Mouse (Mus musculus) kidney, postnatal 14 days (tissue): ENCODE results near the gene Ank.
A peak's percentile ranks its signal among the peaks of the same experiment; 100 is the strongest.

Source experiments
- DNase-seq: peaks from one replicate; pipeline ENCODE4 v3.0.0; 2022; ENCODE audit warnings: mixed read lengths

Gene Ank

GRCm38 (mm10) chr15:27609554-27609953, 143.1 kb downstream of the Ank start:
- no peak for DNase-seq

- peak; percentile 73 for DNase-seq
Observed at GRCm38 (mm10) chr15:27612533-27613221, 146.2 kb downstream of the Ank start.

GRCm38 (mm10) chr15:27613255-27613654, 146.8 kb downstream of the Ank start:
- DNase-seq = no peak

GRCm38 (mm10) chr15:27616159-27616558, 149.7 kb downstream of the Ank start:
- peak; percentile 36 for DNase-seq

- no peak for DNase-seq
Observed at GRCm38 (mm10) chr15:27617227-27617626, 150.8 kb downstream of the Ank start.

GRCm38 (mm10) chr15:27618778-27619533, 152.5 kb downstream of the Ank start:
- DNase-seq = no peak

- peak; percentile 65 for DNase-seq
Observed at GRCm38 (mm10) chr15:27619683-27620082, 153.2 kb downstream of the Ank start.

- no peak for DNase-seq
Observed at GRCm38 (mm10) chr15:27620475-27621185, 154.2 kb downstream of the Ank start.

GRCm38 (mm10) chr15:27623286-27623685, 156.8 kb downstream of the Ank start:
- no peak for DNase-seq

- no peak for DNase-seq
Observed at GRCm38 (mm10) chr15:27625014-27625889, 158.8 kb downstream of the Ank start.

GRCm38 (mm10) chr15:27625890-27626255, 159.4 kb downstream of the Ank start:
- DNase-seq = no peak

GRCm38 (mm10) chr15:27626314-27626713, 159.8 kb downstream of the Ank start:
- no peak for DNase-seq

- DNase-seq = no peak
Observed at GRCm38 (mm10) chr15:27627794-27628193, 161.3 kb downstream of the Ank start.

GRCm38 (mm10) chr15:27629046-27629445, 162.6 kb downstream of the Ank start:
- no peak for DNase-seq

GRCm38 (mm10) chr15:27629800-27630600, 163.5 kb downstream of the Ank start:
- DNase-seq = peak; percentile 18

- peak; percentile 99 for DNase-seq
Observed at GRCm38 (mm10) chr15:27630601-27631383, 164.3 kb downstream of the Ank start, which contains the start of gene Otulin. Gene Otulin (minus strand): TSS chr15:27630693.

GRCm38 (mm10) chr15:27633941-27634900, 167.7 kb downstream of the Ank start:
- DNase-seq = peak; percentile 48

- DNase-seq = no peak
Observed at GRCm38 (mm10) chr15:27641171-27641570, 174.7 kb downstream of the Ank start.

- peak; percentile 54 for DNase-seq
Observed at GRCm38 (mm10) chr15:27642895-27643294, 176.4 kb downstream of the Ank start.
